Mouse (Mus musculus) 3134 (cell line): Measurements from ENCODE around the gene Adgrl1.
A peak's percentile ranks its signal among the peaks of the same experiment; 100 is the strongest.

Experiments
- DNase-seq: peaks from one replicate; pipeline ENCODE4 v3.0.0-alpha.2; 2011; ENCODE audit warnings: low spot score; ENCODE audit not compliant: insufficient read length; ENCODE audit errors: extremely low read depth

The Adgrl1 gene

DNA sequence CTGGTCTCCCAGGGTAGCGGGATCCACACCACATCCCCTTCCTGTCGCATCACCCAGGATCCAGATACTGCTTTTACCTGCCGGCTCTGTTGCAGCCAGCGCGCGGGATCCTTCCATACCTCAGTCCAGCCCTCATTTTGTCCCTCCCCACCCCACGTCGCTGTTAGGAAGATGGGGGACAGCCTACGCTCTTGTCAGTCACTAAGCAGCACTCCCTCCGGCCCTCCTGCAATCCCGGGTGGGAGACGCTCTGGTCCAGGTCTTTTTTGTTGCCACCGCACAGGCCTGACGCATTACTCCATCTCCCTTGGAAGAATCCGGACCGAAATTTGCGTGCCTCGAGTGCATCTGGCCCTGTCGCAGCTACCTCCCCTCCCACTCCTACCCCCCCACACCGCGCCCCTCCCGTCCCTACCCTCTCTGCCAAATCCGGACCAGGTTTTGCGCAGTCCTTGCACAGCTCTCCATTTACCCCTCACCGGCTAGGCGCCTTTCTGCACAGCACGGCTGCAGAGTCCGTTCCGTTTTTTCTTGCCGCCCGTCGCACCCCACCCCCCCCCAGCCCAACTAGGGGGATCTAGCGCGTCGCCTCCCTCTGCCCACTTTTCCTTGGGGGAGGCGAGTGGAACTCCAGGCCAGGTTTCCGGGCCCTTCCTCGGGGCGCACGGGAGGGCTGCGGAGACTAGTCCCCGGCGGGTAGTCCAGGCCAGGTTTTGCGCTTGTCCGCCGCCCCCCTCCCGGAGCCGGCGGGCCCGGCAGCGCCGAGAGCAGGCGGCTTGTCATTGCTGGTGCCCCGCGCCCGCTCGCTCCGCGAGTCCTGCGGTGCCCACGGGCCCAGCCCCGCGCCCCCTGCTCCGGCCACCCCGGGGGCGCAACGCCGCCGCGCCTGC, at the start of gene Adgrl1:
Gene Adgrl1 (plus strand): TSS at position 743 of the 890 bp plus-strand sequence.
- DNase-seq: peak; percentile 93

DNA sequence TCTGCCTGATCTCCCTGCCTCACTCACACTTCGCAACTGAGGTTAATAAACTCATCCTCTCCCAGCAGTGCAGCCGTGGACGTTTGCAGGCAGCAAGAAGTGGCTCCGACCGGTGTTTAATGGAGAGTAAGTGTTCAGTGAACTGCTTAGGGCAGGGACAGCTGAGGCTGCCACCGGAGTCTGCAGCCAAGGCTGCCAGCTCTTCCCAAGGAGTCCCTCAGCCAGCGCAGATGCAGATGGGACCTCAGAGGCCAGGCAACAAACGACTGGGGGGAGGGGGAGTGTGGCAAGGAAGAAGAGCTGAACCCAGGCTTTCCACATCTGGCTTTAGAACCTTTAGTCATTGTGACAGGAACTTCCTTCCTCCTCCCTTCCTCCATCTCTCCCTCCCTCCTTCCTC, 47.6 kb upstream of the Adgrl1 start:
- no peak for DNase-seq

DNA sequence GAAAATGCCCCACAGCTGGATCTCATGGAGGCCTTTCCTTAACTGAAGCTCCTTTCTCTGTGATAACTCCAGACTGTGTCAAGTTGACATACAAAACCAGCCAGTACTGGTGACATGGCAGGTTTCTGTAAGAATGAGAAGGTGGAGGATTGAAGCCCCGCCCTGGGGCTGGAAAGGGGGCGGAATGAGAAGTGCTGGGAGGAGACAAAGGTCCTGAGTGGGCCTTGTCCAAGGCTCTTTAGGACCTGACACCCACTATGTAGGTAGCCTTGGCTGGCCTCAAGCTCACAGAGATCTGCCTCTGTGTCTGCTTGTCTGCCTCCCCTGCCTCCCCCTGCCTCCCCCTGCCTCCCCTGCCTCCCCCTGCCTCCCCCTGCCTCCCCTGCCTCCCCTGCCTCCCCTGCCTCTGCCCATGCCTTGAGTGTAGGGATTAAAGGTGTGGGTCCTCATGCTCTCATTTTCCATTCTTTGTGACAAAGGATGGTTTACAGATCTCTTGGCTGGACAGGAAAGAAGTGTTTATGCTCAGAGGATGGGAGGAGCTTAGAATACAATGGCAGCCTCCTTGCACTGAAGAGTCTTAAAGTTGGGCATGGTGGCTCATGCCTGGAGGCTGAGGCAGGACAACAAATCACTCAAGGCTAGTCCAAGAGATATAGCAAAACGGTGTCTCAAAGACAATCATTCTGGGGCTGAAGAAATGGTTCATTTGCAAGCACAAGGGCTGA, 46.4 kb upstream of the Adgrl1 start:
- no peak for DNase-seq

DNA sequence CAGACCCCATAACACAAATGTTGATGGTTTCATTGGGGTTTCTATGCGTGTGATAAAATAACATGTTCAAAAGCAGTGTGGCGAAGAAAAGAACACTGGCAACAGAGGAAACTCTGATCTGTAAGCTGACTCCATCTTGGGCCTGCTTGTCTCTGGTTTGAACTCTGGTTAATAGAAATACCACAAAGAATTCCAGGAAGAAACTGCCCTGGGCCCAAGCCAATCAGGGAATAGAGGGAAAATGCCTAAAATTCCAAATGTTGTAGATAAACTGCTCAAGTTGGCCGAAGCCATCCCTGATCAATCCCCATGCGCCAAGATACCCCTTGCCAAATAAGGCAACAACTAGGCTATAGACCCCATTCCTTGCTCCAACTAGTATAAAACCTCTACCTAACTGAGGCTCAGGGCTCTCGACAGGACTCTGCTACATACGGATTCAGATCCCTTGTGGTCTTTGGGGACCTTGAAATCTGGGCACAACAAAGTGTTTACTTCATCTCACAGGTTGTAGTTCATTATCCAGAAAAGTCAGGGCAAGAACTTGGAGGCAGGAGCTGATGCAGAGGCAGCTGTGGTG, 43.3 kb upstream of the Adgrl1 start:
- DNase-seq: peak; percentile 56

DNA sequence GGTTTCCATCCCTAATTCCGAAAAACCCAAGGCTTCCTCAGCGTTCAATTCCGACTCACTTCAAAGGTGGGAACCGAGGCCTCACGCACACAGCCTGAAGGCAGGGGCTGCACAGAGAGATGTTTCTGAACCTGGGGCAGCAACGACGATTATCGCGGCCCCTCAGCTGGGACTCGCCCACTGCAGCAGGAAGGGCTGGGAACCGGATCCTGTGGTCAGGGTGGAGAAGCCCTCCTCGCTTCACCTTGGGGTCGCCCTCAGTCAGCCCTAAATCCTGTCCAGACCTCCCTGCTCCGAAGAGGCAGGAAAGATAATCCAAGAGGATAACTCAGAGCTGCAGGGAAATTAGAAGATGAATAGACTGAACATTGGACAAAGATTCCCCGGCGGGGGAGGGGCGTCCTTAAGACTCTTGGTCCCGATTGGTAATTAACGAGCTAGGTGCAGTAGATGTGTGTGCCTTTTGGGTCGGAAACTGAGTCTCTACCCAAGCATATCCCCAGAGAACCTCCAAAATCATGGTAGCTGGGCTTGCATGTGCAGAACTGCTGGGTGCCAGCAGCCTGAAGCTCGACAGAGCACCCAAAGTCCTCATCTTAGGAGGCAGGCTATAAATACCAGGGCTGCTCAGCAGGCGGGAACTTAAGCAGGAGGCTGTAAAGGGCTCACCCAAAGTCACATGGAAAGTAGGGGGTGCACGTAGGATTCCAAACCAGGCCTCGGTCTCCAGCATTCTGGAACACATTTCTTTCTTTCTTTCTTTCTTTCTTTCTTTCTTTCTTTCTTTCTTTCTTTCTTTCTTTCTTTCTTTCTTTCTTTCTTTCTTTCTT, 37.3 kb upstream of the Adgrl1 start:
- no peak for DNase-seq

DNA sequence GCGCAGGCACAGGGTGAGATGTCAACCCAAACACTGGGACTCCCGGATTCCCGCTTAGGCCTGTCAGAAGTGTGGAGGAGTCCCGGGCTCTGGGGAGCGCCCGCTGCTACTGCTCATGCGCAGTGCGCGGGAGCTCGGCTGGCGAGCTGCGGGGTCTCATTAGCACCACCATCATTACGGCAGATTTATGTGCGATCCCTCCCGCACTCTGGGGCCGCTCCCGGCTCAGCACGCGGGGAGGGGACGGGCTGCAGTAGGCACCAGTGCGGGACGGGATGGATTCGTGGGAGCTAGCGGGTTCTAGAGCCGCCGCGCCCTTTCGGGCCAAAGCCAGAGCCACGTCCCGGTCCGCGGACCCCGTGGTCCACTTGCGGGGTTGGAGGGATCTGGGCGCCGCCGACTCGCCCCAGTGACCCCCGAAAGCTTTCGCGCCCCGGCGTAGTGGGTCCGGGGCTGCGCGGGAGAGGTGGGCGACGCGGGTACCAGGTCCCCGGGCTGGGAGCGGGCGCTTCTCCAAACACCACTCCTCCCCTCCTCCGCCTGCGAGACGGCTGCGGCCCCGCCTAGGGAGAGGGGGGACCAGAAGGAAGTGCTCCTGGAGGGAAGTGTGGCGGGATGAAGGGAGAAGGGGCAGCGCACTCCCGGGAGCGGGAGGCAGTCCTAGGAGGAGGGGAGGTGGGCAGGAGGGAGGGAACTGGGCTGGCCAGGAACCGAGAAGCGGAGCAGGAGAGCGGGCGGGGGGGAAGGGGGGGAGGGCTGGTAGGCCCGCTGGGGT, 24.8 kb upstream of the Adgrl1 start:
- DNase-seq: no peak

DNA sequence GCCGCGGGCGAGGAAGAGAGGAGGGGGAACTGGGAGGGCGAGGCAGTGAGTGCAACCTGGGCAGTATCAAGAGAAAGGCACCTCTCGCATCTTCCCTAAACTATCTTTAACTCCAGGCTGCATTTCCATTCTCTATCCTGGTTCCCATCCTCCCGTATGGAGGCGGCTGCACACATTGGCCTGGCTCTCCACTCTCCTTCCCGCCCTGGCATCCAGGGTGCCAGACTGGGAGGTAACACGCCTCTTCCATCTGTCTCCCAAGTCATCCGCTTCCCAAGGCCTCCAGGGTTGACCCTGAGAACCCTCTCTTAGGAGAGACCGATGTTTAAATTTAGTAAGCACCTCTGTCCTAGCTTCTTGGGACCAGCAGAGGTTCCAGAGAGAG, 24.3 kb upstream of the Adgrl1 start:
- no peak for DNase-seq

DNA sequence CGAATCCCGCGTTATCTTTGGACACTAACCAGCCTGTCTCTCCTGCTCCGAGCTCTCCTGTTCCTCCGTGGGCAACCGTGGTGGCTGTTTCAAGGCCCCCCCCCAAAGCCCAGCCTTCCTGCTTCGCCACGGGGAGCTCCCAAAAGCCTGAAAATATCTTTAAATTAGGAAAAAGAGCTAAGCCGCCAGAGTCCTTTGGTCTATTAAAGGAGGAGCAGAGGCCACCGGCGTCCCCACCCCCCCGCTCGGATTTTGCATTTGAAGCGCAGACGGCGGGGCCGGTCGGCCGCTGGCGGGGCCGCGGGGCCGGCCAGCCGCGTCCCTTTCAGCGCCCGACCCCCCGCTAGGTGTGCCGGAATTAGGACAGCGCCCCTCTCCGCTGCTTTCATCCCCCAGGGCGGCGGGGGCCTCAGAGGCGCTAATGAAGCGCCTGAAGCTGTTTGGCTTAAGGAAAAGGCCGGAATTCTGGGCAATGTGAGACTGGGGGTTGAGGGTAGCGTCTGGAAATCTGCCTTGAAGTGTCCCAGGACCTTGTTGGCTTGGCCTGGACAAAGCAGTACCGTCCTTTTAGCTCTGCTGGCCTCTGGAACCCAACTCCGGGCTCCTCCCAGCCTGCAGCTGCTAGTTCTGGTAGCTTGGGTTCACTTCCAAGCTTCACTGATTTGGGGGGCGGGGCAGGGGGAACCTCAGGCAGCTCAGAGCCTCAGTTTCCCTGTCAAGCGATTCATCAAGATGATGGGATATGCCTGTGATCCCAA, 23.6 kb upstream of the Adgrl1 start:
- DNase-seq: no peak

DNA sequence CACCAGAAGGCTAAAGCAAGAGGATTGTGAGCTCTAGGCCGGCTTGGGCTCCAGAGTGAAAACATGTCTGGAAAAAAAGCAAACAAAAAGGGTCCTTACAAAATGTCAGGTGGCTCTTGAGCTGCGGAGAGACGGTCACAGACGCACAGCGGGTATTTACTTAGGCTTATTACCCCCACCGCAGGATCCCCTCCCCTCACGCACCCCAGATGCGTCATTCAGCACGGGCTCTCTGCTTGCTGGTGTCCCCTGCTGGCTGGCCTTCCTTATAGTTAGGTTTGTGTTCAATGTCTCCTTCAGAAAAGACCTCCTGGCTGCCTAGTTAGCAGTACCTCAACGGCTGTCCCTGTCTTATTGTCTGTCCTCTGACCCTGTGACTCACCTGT, 23.1 kb upstream of the Adgrl1 start:
- DNase-seq: no peak

DNA sequence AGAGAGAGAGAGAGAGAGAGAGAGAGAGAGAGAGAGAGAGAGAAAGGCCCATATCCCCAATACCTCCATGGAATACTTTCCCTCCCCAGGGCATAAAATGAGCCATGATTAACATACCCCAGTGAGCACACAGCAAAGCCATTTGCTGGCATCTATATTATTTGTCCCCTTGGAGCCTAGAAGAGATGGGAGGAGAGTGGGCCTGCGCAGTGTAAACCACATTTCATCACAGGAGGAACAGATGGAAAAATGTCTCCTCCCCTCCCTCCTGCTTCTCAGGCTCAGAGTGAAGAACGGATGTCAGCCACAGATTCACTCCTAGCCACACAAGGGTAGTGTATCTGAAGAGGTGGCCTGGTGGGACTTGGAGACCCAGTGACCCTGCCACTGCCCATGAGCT, 11.5 kb upstream of the Adgrl1 start:
- DNase-seq: no peak

DNA sequence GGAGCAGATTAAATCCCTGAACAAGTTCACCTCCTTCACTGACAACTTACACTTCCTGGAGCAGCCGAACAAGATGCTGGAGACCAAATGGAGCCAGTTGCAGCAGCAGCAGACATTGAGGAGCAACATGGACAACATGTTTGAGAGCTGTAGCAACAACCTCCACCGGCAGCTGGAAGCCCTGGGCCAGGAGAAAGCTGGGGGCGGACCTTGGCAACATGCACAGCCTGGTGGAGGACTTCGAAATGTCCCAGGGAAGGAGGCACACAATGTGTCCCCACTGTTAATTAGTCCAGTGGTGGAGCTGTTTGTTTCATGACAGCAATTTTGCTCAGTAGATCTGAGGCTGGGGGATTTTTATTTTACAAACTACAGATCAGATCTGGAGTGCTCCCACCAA, 7.8 kb upstream of the Adgrl1 start:
- no peak for DNase-seq

DNA sequence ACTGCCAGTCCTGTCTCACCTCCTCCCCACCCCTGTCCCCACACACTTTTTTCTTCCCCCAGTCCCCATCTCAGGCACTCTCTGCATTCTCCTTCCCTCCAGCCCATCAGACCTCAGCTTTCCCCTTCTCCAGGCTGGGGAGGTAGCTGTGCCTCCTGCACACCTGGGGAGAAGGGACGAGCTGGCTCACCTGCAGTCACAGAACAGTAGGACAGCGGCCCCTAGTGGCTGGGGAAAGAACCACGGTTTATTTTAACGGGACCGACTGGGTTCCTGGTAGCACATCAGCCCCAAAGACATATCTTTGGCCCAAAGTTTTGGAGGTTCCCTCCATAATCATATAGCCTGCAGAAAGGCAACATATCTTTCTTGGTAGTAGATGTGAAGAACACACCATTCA, 6.0 kb upstream of the Adgrl1 start:
- DNase-seq: peak; percentile 44

DNA sequence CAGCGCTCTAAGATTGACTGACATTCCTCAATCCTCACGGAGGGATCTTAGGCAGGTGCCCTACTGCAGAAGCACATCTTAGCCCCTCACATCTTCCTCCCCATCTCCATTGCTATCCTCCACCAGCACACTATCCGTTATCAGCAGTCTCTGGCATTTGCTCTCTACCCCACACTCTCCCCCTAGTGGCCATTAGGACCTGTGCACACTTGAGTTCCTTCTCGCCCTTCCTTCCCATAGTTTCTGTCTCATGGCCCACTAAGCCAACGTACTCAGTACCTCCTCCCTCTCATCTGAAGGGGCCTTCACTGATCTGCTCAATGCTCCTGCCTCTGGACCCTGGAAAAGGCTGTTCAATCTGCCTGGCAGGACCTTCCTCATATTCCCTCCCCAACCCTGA, 4.0 kb upstream of the Adgrl1 start:
- no peak for DNase-seq

DNA sequence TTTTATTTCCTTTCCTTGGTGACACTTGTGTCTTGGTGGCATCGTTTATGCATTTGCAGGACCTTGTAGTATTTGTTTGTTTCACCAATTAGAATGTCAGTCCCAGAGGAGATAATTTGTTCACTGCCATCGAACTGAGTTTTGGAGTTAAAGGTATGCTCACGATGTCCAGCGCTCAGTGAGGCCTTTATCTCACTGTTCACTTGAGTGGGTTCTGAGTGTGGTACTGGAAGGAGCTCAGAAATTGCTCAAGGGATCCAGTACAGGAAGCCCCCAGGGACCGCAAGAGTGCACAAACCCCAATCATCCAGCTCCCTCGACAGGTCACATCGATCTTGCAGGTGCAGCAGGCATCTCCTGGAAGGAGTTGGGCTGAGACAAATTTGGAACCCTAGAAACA, 3.4 kb upstream of the Adgrl1 start:
- DNase-seq: no peak

DNA sequence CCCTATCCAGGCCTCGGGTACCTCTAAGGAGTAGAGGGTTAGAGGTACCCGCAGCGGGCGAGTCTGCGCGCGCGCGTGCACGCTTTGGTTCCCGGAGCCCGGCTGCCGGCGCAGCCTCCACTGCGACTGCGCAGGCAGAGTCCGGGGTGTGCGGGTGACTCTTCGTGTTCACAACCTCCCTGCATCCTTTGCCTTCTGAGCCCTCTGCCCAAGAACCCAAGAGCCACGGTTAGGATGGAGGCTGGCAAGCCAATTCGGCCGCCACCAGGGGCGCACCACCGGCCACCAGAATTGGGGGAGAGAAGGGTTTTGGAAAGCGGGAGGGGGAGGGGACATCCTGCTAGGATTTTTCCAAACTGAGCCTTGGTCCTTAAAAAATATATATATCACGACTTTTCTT, 2.7 kb upstream of the Adgrl1 start:
- DNase-seq: no peak

DNA sequence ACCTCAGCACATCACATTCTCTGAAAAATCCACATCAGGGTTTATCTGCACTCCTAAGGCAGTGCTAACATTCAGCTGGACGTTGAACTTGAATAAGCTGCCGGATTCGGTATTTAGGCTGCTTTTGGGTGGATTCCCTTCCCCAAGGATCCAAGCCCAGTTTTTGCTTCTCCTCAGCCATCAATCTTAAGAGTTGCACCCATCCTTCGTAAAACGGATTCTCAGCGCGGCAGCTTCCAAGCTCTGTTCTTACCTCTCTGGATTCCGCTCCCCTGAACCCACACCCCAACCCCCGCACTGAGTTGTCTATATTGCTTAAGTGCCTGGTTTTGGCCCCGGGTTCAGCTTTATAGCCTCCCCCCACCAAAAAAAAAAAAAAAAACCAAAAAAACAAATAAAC, 1.4 kb upstream of the Adgrl1 start:
- no peak for DNase-seq

DNA sequence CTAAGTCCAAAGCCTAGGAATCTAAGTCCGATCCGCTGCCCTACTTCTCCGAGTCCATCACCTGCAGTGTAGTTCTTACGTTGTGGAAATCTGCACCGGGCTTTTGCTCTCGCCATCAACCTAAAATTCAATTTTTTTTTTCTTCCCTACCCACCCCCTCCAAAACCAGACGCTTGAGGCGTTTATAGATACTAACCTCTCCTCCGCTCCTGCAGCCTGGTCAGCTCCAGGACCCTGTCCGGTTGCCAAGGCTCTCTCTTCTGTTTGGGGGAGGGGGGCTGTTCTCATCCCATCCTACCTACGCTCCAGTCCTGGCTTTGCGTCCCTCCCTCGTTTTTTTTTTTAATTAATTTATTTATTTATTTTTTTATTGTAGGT, 931 bp upstream of the Adgrl1 start:
- DNase-seq: no peak

DNA sequence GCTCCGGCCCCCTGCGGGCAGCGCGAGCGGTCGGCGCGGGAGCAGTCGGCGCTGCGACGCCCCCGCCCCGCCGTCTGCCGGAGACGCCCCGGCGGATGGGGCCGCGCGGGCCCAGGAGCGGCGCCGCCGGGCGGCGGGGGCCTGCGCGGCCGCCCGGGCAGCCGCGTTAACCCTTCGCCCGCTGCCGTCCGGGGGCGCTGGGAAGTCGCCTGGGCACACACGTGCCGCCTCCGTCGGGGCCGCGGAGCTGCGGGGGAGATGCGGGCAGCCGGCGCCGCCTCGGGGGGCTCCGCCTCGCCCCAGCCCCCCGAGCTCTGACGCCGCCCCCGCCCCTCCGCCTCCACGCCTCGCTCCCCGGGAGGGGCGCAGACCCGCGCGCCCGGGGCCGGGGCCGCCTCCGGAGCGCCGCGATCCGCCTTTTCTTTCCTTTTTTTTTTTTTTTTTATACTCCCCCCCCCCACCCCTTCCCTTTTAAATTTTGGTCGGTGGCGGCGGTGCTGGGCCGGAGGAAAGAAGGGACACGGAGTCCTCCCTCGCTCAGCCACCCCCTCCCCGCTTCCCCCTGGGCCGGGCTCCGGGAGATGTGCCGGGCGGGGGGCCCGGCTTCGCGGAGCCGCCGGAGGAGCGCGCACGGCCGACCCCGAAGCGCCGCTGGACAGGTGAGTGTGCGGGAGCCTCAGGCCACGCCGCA, 506 bp downstream of the Adgrl1 start:
- DNase-seq: no peak

DNA sequence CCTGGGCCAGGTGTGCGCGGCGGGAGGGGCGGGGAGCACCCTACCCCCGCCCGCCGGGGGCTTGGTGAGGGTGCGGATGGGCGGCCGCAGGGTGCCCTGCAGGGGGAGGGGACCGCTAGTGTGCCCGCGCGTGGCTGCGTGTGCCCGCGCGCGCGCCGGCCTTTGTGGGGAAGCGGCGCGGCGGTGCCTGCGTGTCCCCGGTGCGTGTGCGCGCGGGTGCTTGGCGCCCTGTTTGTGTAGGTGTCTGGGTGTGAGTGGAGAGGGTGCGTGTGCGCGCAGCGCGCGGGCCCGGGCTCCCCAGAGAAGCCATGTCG, 1.0 kb downstream of the Adgrl1 start:
- peak; percentile 47 for DNase-seq
